In genomic region chr1:88556401-88556800, GRCm38 (mm10) we compare ENCODE assay signal across 28 mouse cellular contexts. TPM values are rescaled to one million over a fixed set of nuclear protein-coding genes. Genes with fewer than 3 reads are reported as not detected.
A peak's percentile ranks its signal among the peaks of the same experiment; 100 is the strongest.
DNase-seq lines count a peak whose midpoint lies in the region; ATAC-seq lines count a peak whose summit lies in the region.
"Had no signal": no experiment of that assay in that cellular context is flagged by ENCODE, and none has a peak within 500 bp of the region (broad histone marks: within the 10 kb centered on the region; RNA-seq: fewer than 3 reads in every experiment).

No protein-coding gene starts in this region.

- DNase-seq in 3134 (ENCODE audit: extremely low read depth, insufficient read length, low spot score) (peak; percentile 78), 3T3-L1 (ENCODE audit: low read depth, low spot score) (peak; percentile 52), NIH3T3 (ENCODE audit: low read depth) (peak; percentile 49)
- no peak for DNase-seq in frontal cortex, adult 2 months (ENCODE audit: extremely low spot score in 1 of 2, low spot score in 1 of 2)
- DNase-seq in cerebellum, postnatal 14 days = no peak
- DNase-seq: adrenal gland, adult 2 months; adrenal gland, postnatal 25 days; cerebellum, adult 11-12 months; cerebellum, adult 8-10 months; cerebellum, postnatal 10 days; gastrocnemius, adult 2 months; gastrocnemius, postnatal 14 days; heart, adult 18-20 months; heart, postnatal 10 days; heart, postnatal 36 days had no signal

- ATAC-seq in monocyte, adult 5-6 weeks (replicated peaks; ENCODE audit: insufficient number of reproducible peaks, low FRiP score, low TSS enrichment, poor library complexity, severe bottlenecking) = 0 out of 2 replicates have a peak, but pooled peaks have one; percentile 22
- ATAC-seq in CD4-positive, CD25-positive, alpha-beta regulatory T cell, adult 4 months = no peak
- ATAC-seq: forebrain, embryonic 13.5 days; forebrain, embryonic 16.5 days; hindbrain, embryonic 16.5 days; intestine, embryonic 15.5 days had no signal

RNA-seq across cellular contexts. Expression of gene Glrp1, which starts 46.5 kb away (rescaled TPM):
- not detected in 3 replicates for total RNA-seq in monocyte, adult 5-6 weeks (2017)
- 0.08 and 0.19 TPM in 2 replicates for polyA plus RNA-seq in frontal cortex, adult 2 months (2012; rRNA removed)
- polyA plus RNA-seq in CD4-positive, CD25-positive, alpha-beta regulatory T cell, adult 4 months (2017; shearing (Covaris generic)) = not detected
- total RNA-seq: adrenal gland, adult 2 months; adrenal gland, postnatal 25 days; gastrocnemius, adult 2 months; gastrocnemius, postnatal 14 days; gastrocnemius, postnatal 4 days; heart, postnatal 36 days had no signal
- polyA plus RNA-seq: adrenal gland, adult 2 months; embryonic facial prominence, embryonic 11.5 days; embryonic facial prominence, embryonic 14.5 days; forebrain, embryonic 10.5 days; forebrain, embryonic 13.5 days; forebrain, embryonic 16.5 days; G1E; hindbrain, embryonic 10.5 days; hindbrain, embryonic 13.5 days; hindbrain, embryonic 16.5 days; intestine, embryonic 15.5 days had no signal

Comparison
In these comparisons a context has a peak if more than half of its experiments do, and no peak if none do; other contexts are left out.
1. DNase-seq: peak in 3134 (single experiment), 3T3-L1 (single experiment) and NIH3T3 (single experiment); none in frontal cortex, adult 2 months (0 of 2) and cerebellum, postnatal 14 days (0 of 2).